Mouse (Mus musculus) heart, adult 2 months (tissue): ENCODE results near the gene Pkhd1. TPM values are rescaled to one million over a fixed set of nuclear protein-coding genes. Genes with fewer than 3 reads are reported as not detected.

ENCODE experiments used
- DNase-seq, 2 experiments: peaks; one replicate each; pipeline ENCODE4 v3.0.0; 2021
- H3K27ac ChIP-seq: fragments of 200-600 bp; 2 replicates; pipeline ENCODE4 v1.8.1; 2022
- H3K27me3 ChIP-seq: fragments of 200-500 bp; 2 replicates; pipeline ENCODE4 v1.6.1; 2012; ENCODE audit warnings: mild to moderate bottlenecking, low read length, inconsistent platforms, mixed read lengths; ENCODE audit not compliant: control insufficient read depth, insufficient read depth
- H3K36me3 ChIP-seq: fragments of 200-500 bp; 2 replicates; pipeline ENCODE4 v1.6.1; 2012; ENCODE audit warnings: low read length, inconsistent platforms; ENCODE audit not compliant: control insufficient read depth, insufficient read depth
- H3K4me1 ChIP-seq: fragments of 200-500 bp; 2 replicates; pipeline ENCODE4 v1.6.1; 2011; ENCODE audit warnings: low read length; ENCODE audit not compliant: control insufficient read depth, insufficient read depth
- H3K4me3 ChIP-seq: fragments of 200-600 bp; 2 replicates; pipeline ENCODE4 v1.8.1; 2022
- H3K79me2 ChIP-seq: fragments of 200-500 bp; replicated peaks from 2 replicates; pipeline ENCODE4 v1.6.1; 2012; ENCODE audit warnings: mild to moderate bottlenecking, inconsistent platforms, low read length, moderate library complexity, mixed read lengths; ENCODE audit not compliant: control insufficient read depth, insufficient read depth
- H3K9ac ChIP-seq: fragments of 200-500 bp; 2 replicates; pipeline ENCODE4 v1.6.1; 2012; ENCODE audit warnings: low read depth, mild to moderate bottlenecking, control low read depth, inconsistent platforms, low read length, mixed read lengths
- CTCF ChIP-seq: fragments of 200-600 bp; IDR thresholded peaks from 2 replicates; pipeline ENCODE4 v1.8.1; 2022; ENCODE audit warnings: antibody characterized with exemption, mild to moderate bottlenecking, moderate library complexity
- EP300 ChIP-seq: fragments of 200-500 bp; IDR thresholded peaks from 2 replicates; pipeline ENCODE4 v1.6.1; 2011; ENCODE audit warnings: low read depth, low read length, control low read depth; ENCODE audit not compliant: insufficient read depth
- POLR2A ChIP-seq: fragments of 200-500 bp; IDR thresholded peaks from 2 replicates; pipeline ENCODE4 v1.6.1; 2011; ENCODE audit warnings: mild to moderate bottlenecking, low read depth, low read length, control low read depth; ENCODE audit not compliant: insufficient read depth
- WGBS: fragments of 180-500 bp; shearing (Covaris S2); methylation state at CpG from one replicate; pipeline ENCODE4 v1.1.7; 2018; 5-methylcytosine and 5-hydroxymethylcytosine counted together
- intact Hi-C: fragments of 180-260 bp; cut with DNase I; formaldehyde crosslinking; loops from one replicate; pipeline ENCODE4 v1.15.1; 2025
- polyA plus RNA-seq: library from polyadenylated mRNA; depleted of rRNA; stranded (reverse); fragments of >200 nt; gene quantifications from 2 replicates; pipeline ENCODE4 v1.2.3, GENCODE M21; 2012
- total RNA-seq, 2 experiments: library from RNA; stranded (reverse); gene quantifications; 2 replicates each; pipeline ENCODE4 v1.2.3; 2021

Pkhd1 gene
- total and polyA plus RNA-seq, 3 experiments: not detected

DNA sequence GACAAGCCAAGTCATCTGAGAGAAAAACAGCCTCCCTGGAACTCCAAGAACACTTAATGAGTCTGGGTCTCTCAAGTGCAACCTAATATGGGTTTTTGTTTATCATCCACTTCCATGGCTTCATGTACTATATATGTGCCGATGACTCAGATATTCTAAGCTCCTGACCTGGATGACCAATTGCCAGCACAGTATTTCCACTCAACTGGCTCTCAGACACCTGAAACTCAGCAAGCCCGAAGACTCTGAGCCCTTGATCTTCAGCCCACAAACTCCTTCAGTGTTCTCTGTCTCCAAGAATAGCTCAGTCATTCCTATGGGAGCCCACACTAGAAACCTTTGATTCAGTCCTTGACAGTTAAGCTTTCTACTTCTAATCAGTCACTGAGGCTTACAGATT is 17.0 kb upstream of the Pkhd1 start:
- Histone ChIP-seq H3K27ac (no peak overlapping the region), H3K4me3 (no peak overlapping the region), H3K9ac (no peak overlapping the region), H3K27me3 (no peaks in the 10 kb centered on the region), H3K79me2 (no peaks in the 10 kb centered on the region), H3K4me1 (no peaks in the 10 kb centered on the region), H3K36me3 (no peaks in the 10 kb centered on the region)
- TF ChIP-seq CTCF (no peak), POLR2A (no peak), EP300 (no peak)
- intact Hi-C loops: no loop called here
- no peak for DNase-seq
- 69% methylated on average over 2 of the region's 2 CpGs for WGBS

DNA sequence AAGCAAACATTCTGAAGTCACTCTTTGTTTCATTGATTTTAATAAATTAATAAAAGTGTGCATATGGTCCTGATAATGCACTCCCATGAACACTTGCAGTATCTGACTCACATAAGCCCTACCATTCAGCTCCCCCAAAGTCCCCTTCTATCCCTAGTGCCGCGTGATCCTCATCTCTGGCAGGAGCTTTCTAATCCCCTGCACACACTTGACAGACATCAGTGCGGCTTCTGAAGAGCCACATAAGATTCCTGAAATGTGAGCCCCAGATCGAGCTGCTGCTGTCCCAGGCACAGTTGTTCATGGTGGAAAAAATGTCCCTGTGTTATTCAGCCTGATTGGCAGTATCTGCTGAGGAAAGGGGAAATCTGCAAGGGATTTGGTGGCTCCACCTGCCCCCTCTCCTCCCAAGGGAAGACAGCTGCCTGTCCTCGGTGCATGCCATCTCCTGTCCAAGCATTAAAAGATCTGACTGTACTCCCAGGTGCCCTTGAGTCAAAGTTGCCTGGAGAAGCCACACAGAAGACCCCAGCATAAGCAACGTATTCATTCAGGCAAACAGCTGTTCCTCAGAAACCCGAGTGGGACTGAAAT is 15.5 kb upstream of the Pkhd1 start:
- Histone ChIP-seq H3K4me3 (no peak overlapping the region), H3K27me3 (no peaks in the 10 kb centered on the region), H3K27ac (no peak overlapping the region), H3K9ac (no peak overlapping the region), H3K4me1 (no peaks in the 10 kb centered on the region), H3K79me2 (no peaks in the 10 kb centered on the region), H3K36me3 (no peaks in the 10 kb centered on the region)
- no peak for DNase-seq
- TF ChIP-seq CTCF (no peak), POLR2A (no peak), EP300 (no peak)
- 69% methylated on average over 7 of the region's 7 CpGs for WGBS
- intact Hi-C loops: no loop called here

DNA sequence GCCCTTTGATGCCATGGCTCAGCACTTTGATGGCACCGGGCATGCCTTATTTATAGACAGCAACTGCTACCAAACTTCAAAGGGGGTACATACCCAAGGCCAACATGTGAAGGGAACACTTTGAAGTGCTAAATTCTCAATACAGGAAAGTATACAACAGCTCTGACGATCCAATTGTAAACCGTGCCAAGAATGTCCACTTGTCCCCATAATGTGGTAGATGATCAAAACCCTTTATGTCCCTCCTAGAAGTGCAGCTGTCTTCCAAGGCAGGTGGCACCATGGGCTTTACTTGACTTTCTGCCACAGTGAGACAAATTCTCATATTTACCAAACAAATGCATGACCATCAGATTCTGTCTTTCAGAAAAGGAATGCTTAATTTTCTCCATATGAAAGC is 6.7 kb upstream of the Pkhd1 start:
- Histone ChIP-seq H3K27me3 (no peaks in the 10 kb centered on the region), H3K36me3 (no peaks in the 10 kb centered on the region), H3K79me2 (no peaks in the 10 kb centered on the region), H3K27ac (no peak overlapping the region), H3K4me3 (no peak overlapping the region), H3K9ac (no peak overlapping the region), H3K4me1 (no peaks in the 10 kb centered on the region)
- no peak for DNase-seq
- TF ChIP-seq CTCF: no peak
- no peak for TF ChIP-seq EP300
- TF ChIP-seq POLR2A: no peak
- WGBS: 88% methylated on average over 3 of the region's 3 CpGs
- intact Hi-C loops: no loop called here

DNA sequence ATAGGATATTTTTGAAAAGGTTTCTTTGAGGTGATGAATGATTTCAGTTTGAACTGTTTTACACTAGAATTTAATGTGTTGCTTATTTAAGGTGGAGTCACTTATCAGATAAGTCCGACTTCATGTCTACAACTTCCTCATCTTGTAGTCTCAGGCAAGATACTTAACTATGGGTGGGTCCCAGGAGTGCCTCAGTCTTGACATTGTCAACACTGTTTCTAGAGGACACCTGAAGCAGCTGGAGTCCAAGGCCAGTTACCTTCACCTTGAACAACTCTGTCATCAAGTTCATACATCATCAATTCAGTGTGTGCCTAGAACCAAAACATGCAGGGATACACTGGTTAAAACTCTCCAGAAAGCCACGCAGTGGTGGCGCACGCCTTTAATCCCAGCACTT is 5.5 kb upstream of the Pkhd1 start:
- TF ChIP-seq EP300: no peak
- no peak for TF ChIP-seq CTCF
- no peak for TF ChIP-seq POLR2A
- no peaks in the 10 kb centered on the region for H3K4me1 ChIP-seq
- H3K9ac ChIP-seq: no peak overlapping the region
- H3K27me3 ChIP-seq: no peaks in the 10 kb centered on the region
- H3K36me3 ChIP-seq: no peaks in the 10 kb centered on the region
- WGBS: 80% methylated on average over 4 of the region's 4 CpGs
- DNase-seq: no peak
- H3K27ac ChIP-seq: no peak overlapping the region
- H3K4me3 ChIP-seq: no peak overlapping the region
- no peaks in the 10 kb centered on the region for H3K79me2 ChIP-seq
- intact Hi-C loops: no loop called here

DNA sequence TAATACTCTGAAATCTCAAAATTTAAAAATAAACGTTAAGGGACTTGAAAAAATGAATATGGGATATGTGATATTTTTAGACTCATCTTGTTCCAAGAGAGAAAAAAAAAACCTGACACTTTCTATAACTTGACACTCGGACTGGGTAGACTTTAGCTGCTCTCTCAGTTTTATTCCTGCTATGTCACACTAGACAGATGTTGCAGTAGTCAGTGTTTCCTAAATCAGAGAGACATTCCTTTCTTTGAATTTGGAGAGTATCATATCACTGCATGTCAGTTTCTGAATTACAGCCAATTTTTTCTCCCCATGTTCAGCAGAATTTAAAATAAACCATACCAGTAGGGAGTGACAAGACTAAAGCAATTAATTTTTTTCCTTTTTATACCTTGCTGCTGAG is 2.7 kb upstream of the Pkhd1 start:
- no peak overlapping the region for H3K9ac ChIP-seq
- H3K27ac ChIP-seq: no peak overlapping the region
- H3K4me1 ChIP-seq: no peaks in the 10 kb centered on the region
- H3K79me2 ChIP-seq: no peaks in the 10 kb centered on the region
- intact Hi-C loops: no loop called here
- no peak for TF ChIP-seq POLR2A
- TF ChIP-seq CTCF: no peak
- no peak for TF ChIP-seq EP300
- WGBS: 23% methylated on average over 2 of the region's 2 CpGs
- H3K27me3 ChIP-seq: no peaks in the 10 kb centered on the region
- no peaks in the 10 kb centered on the region for H3K36me3 ChIP-seq
- no peak for DNase-seq
- no peak overlapping the region for H3K4me3 ChIP-seq

DNA sequence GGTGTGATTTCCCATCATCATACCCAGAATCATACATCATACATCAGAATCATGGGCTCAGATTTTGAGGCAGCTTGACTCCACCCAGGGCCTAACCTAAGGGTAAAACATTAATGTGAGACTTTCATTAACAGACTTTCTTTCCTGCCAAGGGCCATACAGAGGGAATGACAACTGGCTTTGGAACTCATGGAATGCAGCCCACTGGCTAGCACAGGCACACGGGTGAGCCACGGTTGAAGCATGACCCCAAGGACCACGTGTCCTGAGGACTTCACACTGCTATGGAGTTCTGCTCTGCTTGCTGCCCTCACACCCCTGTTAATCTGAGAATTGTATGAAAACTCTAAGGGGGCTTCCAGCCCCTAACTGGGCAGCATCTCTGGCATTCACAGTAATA is 1.5 kb upstream of the Pkhd1 start:
- Histone ChIP-seq H3K79me2 (no peaks in the 10 kb centered on the region), H3K4me1 (no peaks in the 10 kb centered on the region), H3K27ac (no peak overlapping the region), H3K4me3 (no peak overlapping the region), H3K36me3 (no peaks in the 10 kb centered on the region), H3K27me3 (no peaks in the 10 kb centered on the region), H3K9ac (no peak overlapping the region)
- intact Hi-C loops: no loop called here
- WGBS: 21% methylated on average over 3 of the region's 3 CpGs
- TF ChIP-seq POLR2A (no peak), CTCF (no peak), EP300 (no peak)
- DNase-seq: no peak
